Mouse (Mus musculus): Measurements from ENCODE around the gene Scd4. TPM values are rescaled to one million over a fixed set of nuclear protein-coding genes. Genes with fewer than 3 reads are reported as not detected.

Gene Scd4
- polyA plus RNA-seq, 1 experiment from 2014 or later = 0.08 TPM

GRCm38 (mm10) chr19:44297068-44297760, 35.7 kb upstream of the Scd4 start:
- Histone ChIP-seq H3K9ac (ENCODE audit: low read length) (peak overlapping the region; percentile 50), H3K4me1 (replicated peaks; ENCODE audit: control insufficient read depth, insufficient read depth) (peaks cover 10% of the 10 kb centered on the region), H3K27me3 (ENCODE audit: control insufficient read depth, insufficient read depth, low read length) (no peaks in the 10 kb centered on the region), H3K4me3 (ENCODE audit: low read depth, low read length) (peak overlapping the region; percentile 71), H3K4me2 (replicated peaks; ENCODE audit: low read depth) (peak overlapping the region; percentile 75), H3K36me3 (ENCODE audit: control insufficient read depth, insufficient read depth, low read length) (peaks cover 30% of the 10 kb centered on the region), H3K9me3 (ENCODE audit: control insufficient read depth, low read length) (no peaks in the 10 kb centered on the region), H3K27ac (replicated peaks) (no peak overlapping the region)
- WGBS = 31% methylated on average over 8 of the region's 8 CpGs
- no peak for ATAC-seq (ENCODE audit: low FRiP score, low TSS enrichment)
- DNase-seq (ENCODE audit: low spot score) = no peak
- no peak for TF ChIP-seq CTCF (IDR thresholded peaks at IDR 0.05; ENCODE audit: low read depth)

- peak overlapping the region; percentile 23 for H3K4me3 ChIP-seq (ENCODE audit: low read depth, low read length)
- peaks cover 10% of the 10 kb centered on the region for H3K4me1 ChIP-seq (replicated peaks; ENCODE audit: control insufficient read depth, insufficient read depth)
- H3K36me3 ChIP-seq (ENCODE audit: control insufficient read depth, insufficient read depth, low read length) = peaks cover 30% of the 10 kb centered on the region
- no peak for DNase-seq (ENCODE audit: low spot score)
- 50% methylated on average over 9 of the region's 9 CpGs for WGBS
- peak overlapping the region; percentile 75 for H3K4me2 ChIP-seq (replicated peaks; ENCODE audit: low read depth)
- no peak for ATAC-seq (ENCODE audit: low FRiP score, low TSS enrichment)
- TF ChIP-seq EP300 (optimal IDR thresholded peaks at IDR 0.05) (no peak), CTCF (IDR thresholded peaks at IDR 0.05; ENCODE audit: low read depth) (no peak)
- no peaks in the 10 kb centered on the region for H3K9me3 ChIP-seq (ENCODE audit: control insufficient read depth, low read length)
- peak overlapping the region; percentile 6; the same call in 1 of the 2 replicates for H3K27ac ChIP-seq (replicated peaks)
- 0 out of 2 replicates have a peak overlapping the region, but pooled peaks have one; percentile 27 for H3K9ac ChIP-seq (ENCODE audit: low read length)
- no peaks in the 10 kb centered on the region for H3K27me3 ChIP-seq (ENCODE audit: control insufficient read depth, insufficient read depth, low read length)
Measured at GRCm38 (mm10) chr19:44297862-44298261, 35.0 kb upstream of the Scd4 start.

- Histone ChIP-seq H3K4me3 (ENCODE audit: low read depth, low read length) (no peak overlapping the region), H3K9me3 (ENCODE audit: control insufficient read depth, low read length) (no peaks in the 10 kb centered on the region), H3K27me3 (ENCODE audit: control insufficient read depth, insufficient read depth, low read length) (no peaks in the 10 kb centered on the region), H3K27ac (replicated peaks) (no peak overlapping the region), H3K9ac (ENCODE audit: low read length) (no peak overlapping the region), H3K36me3 (ENCODE audit: control insufficient read depth, insufficient read depth, low read length) (peaks cover 32% of the 10 kb centered on the region), H3K4me1 (replicated peaks; ENCODE audit: control insufficient read depth, insufficient read depth) (peaks cover 10% of the 10 kb centered on the region), H3K4me2 (replicated peaks; ENCODE audit: low read depth) (peak overlapping the region; percentile 75; the same call in 1 of the 2 replicates)
- DNase-seq (ENCODE audit: low spot score) = no peak
- TF ChIP-seq CTCF (IDR thresholded peaks at IDR 0.05; ENCODE audit: low read depth) (no peak), EP300 (optimal IDR thresholded peaks at IDR 0.05) (no peak)
- ATAC-seq (ENCODE audit: low FRiP score, low TSS enrichment) = no peak
- WGBS = 70% methylated on average over 9 of the region's 9 CpGs
Measured at GRCm38 (mm10) chr19:44299078-44299477, 33.8 kb upstream of the Scd4 start.

- H3K27me3 ChIP-seq (ENCODE audit: control insufficient read depth, insufficient read depth, low read length) = no peaks in the 10 kb centered on the region
- WGBS = 35% methylated on average over 6 of the region's 6 CpGs
- no peak overlapping the region for H3K4me3 ChIP-seq (ENCODE audit: low read depth, low read length)
- DNase-seq (ENCODE audit: low spot score) (peak; percentile 17), ATAC-seq (ENCODE audit: low FRiP score, low TSS enrichment) (no peak)
- H3K9ac ChIP-seq (ENCODE audit: low read length) = no peak overlapping the region
- TF ChIP-seq CTCF (IDR thresholded peaks at IDR 0.05; ENCODE audit: low read depth) (no peak), EP300 (optimal IDR thresholded peaks at IDR 0.05) (no peak)
- H3K4me1 ChIP-seq (replicated peaks; ENCODE audit: control insufficient read depth, insufficient read depth) = peaks cover 10% of the 10 kb centered on the region
- H3K27ac ChIP-seq (replicated peaks) = 0 out of 2 replicates have a peak overlapping the region, but pooled peaks have one; percentile 24
- peaks cover 39% of the 10 kb centered on the region for H3K36me3 ChIP-seq (ENCODE audit: control insufficient read depth, insufficient read depth, low read length)
- no peak overlapping the region for H3K4me2 ChIP-seq (replicated peaks; ENCODE audit: low read depth)
- H3K9me3 ChIP-seq (ENCODE audit: control insufficient read depth, low read length) = no peaks in the 10 kb centered on the region
Measured at GRCm38 (mm10) chr19:44299902-44300301, 33.0 kb upstream of the Scd4 start.

GRCm38 (mm10) chr19:44300520-44300919, 32.4 kb upstream of the Scd4 start:
- Histone ChIP-seq H3K9me3 (ENCODE audit: control insufficient read depth, low read length) (no peaks in the 10 kb centered on the region), H3K4me1 (replicated peaks; ENCODE audit: control insufficient read depth, insufficient read depth) (peaks cover 10% of the 10 kb centered on the region), H3K36me3 (ENCODE audit: control insufficient read depth, insufficient read depth, low read length) (peaks cover 46% of the 10 kb centered on the region), H3K4me2 (replicated peaks; ENCODE audit: low read depth) (no peak overlapping the region), H3K9ac (ENCODE audit: low read length) (no peak overlapping the region), H3K27me3 (ENCODE audit: control insufficient read depth, insufficient read depth, low read length) (no peaks in the 10 kb centered on the region), H3K4me3 (ENCODE audit: low read depth, low read length) (no peak overlapping the region), H3K27ac (replicated peaks) (no peak overlapping the region)
- TF ChIP-seq CTCF (IDR thresholded peaks at IDR 0.05; ENCODE audit: low read depth) = no peak
- no peak for TF ChIP-seq EP300 (optimal IDR thresholded peaks at IDR 0.05)
- WGBS = 65% methylated on average over 7 of the region's 7 CpGs
- DNase-seq (ENCODE audit: low spot score) (peak; percentile 12), ATAC-seq (ENCODE audit: low FRiP score, low TSS enrichment) (no peak)

- no peak overlapping the region; the same call in 1 of the 2 replicates for H3K27ac ChIP-seq (replicated peaks)
- no peak overlapping the region for H3K4me3 ChIP-seq (ENCODE audit: low read depth, low read length)
- no peaks in the 10 kb centered on the region for H3K27me3 ChIP-seq (ENCODE audit: control insufficient read depth, insufficient read depth, low read length)
- 41% methylated on average over 16 of the region's 16 CpGs for WGBS
- no peak overlapping the region for H3K9ac ChIP-seq (ENCODE audit: low read length)
- H3K4me1 ChIP-seq (replicated peaks; ENCODE audit: control insufficient read depth, insufficient read depth) = peaks cover 10% of the 10 kb centered on the region
- H3K4me2 ChIP-seq (replicated peaks; ENCODE audit: low read depth) = no peak overlapping the region
- ATAC-seq (ENCODE audit: low FRiP score, low TSS enrichment) (peak; percentile 38; the same call in 1 of the 2 replicates), DNase-seq (ENCODE audit: low spot score) (peak; percentile 44)
- H3K36me3 ChIP-seq (ENCODE audit: control insufficient read depth, insufficient read depth, low read length) = peaks cover 45% of the 10 kb centered on the region
- TF ChIP-seq CTCF (IDR thresholded peaks at IDR 0.05; ENCODE audit: low read depth) (no peak; the same call in 1 of the 2 replicates), EP300 (optimal IDR thresholded peaks at IDR 0.05) (no peak)
- no peaks in the 10 kb centered on the region for H3K9me3 ChIP-seq (ENCODE audit: control insufficient read depth, low read length)
Measured at GRCm38 (mm10) chr19:44301176-44301575, 31.7 kb upstream of the Scd4 start.
